Mouse (Mus musculus): Measurements from ENCODE around the gene Hyal2. TPM values are rescaled to one million over a fixed set of nuclear protein-coding genes. Genes with fewer than 3 reads are reported as not detected.
"Not testable (repeated sequence)": the region's sequence is repeated elsewhere in the genome, so short reads cannot be mapped to it uniquely, and the experiment has no call there.

Gene Hyal2
- polyA plus RNA-seq, 1 experiment = 4.1 TPM

DNA sequence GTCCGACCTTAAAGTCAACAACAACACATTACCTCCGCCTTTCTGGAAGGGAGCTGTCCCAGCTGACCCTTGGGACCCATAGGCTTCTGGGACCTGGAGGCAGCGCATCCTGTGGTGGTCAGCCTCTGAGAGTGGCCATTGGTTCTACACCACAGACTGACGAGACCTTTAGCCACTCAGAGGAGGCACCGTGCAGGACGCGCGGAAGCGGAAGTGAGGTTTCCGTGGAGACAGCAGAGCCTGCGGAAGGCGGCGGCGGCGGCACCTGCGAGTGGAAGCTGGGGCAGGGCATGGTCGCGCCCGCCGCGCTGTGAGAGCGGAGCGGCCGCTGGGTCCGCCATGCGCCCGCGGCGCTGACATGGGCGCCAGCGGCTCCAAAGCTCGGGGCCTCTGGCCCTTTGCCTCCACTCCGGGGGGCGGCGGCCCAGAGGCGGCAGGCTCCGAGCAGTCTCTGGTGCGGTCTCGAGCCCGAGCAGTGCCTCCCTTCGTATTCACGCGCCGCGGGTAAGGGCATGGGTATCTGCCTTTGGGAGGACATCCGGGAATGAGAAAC is 4.6 kb upstream of the Hyal2 start, which contains the start of gene Tusc2:
Tusc2 (plus strand) TSS at position 227 of the 553 bp plus-strand sequence.
- TF ChIP-seq GATA1 (IDR thresholded peaks at IDR 0.05; ENCODE audit: low read length) (no peak), TAL1 (IDR thresholded peaks at IDR 0.05; ENCODE audit: low read length) (no peak)
- Histone ChIP-seq H3K4me1 (ENCODE audit: control insufficient read depth) (peaks cover 60% of the 10 kb centered on the region), H3K27me3 (ENCODE audit: control insufficient read depth) (no peaks in the 10 kb centered on the region), H3K4me3 (replicated peaks) (peak within 1 kb of the TSS; percentile 76), H3K36me3 (ENCODE audit: control insufficient read depth) (peaks cover 76% of the 10 kb centered on the region), H3K9me3 (ENCODE audit: control insufficient read depth, low read length) (no peaks in the 10 kb centered on the region)

DNA sequence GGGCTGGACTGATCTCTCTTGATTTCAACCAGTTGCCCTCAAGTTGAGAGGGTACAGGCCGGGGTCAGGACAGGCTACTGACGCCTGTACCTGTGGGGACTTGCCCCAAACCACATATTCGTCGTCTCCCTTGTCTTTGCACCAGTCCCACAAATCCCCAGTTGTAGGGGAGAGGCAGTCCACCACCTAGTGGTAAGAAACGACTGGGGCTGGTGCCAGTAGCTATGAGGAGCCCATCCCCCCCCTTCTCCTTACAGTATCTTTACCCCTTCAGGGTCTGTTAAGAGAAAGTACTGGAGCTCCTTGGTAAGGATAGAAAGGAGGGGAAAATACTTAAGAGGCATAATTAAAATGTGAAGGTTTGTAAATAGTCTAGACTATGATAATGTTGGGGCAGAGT is 2.2 kb upstream of the Hyal2 start:
- Histone ChIP-seq H3K36me3 (ENCODE audit: control insufficient read depth) (peaks cover 59% of the 10 kb centered on the region), H3K4me1 (ENCODE audit: control insufficient read depth) (peaks cover 84% of the 10 kb centered on the region)
- not testable (repeated sequence) for H3K9me3 ChIP-seq (ENCODE audit: control insufficient read depth, low read length); H3K4me3 ChIP-seq (replicated peaks); H3K27me3 ChIP-seq (ENCODE audit: control insufficient read depth)

DNA sequence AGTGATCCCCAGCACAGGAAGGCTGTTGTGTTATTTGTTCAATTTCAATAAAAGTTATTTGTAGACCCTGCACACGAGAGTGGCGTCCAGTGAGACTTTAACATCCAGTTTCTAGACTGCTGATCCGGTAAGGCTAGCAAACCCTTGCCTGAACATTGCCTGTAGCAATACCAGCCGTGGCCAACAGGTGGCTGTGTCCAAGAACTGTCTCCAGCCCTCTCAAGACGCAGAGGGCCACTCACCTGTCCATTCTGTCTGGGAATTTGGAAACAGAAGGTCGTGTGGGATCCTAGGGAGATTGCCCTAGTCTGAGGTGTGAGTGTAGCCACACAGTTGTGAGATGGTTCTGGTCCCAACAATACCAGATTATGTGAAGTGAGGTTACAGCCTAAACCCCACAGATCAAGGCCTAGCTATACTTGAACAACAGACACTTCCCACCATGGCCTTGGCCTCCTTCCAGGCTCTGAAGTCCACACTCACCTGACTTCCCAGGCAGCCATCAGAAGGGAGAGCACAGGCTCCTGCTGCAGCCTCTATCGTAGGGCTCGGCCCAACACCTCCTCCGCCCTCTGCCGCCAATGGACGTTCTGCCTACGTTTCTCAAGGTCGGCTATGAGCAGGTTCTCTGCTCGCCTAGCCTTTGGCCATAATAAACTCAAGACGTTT is 1.6 kb upstream of the Hyal2 start:
- no peaks in the 10 kb centered on the region for H3K9me3 ChIP-seq (ENCODE audit: control insufficient read depth, low read length)
- peaks cover 90% of the 10 kb centered on the region for H3K4me1 ChIP-seq (ENCODE audit: control insufficient read depth)
- no peak overlapping the region for H3K4me3 ChIP-seq (replicated peaks)
- H3K27me3 ChIP-seq (ENCODE audit: control insufficient read depth) = no peaks in the 10 kb centered on the region
- peaks cover 59% of the 10 kb centered on the region for H3K36me3 ChIP-seq (ENCODE audit: control insufficient read depth)
- TF ChIP-seq TAL1 (IDR thresholded peaks at IDR 0.05; ENCODE audit: low read length) (no peak), GATA1 (IDR thresholded peaks at IDR 0.05; ENCODE audit: low read length) (no peak)

DNA sequence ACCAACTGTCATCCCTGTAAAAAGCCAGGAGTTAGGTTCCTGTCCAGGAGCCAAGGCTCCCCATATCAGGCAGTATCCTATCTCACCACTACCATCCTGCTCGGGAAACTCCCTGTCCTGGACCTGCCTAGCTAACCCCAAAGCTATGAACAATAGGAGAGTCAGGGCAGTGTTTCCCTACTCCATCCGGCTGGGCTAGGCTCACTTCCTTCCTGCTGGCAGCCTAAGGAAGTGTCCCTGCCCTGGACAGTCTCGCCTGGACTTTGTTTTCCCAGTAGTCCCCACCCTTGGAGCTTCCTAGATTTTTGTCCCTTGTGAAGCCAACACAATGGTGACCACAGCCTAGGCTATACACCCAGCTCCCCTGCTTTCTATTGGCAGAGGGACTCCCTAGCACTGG is 890 bp upstream of the Hyal2 start:
- Histone ChIP-seq H3K27me3 (ENCODE audit: control insufficient read depth) (no peaks in the 10 kb centered on the region), H3K4me3 (replicated peaks) (no peak overlapping the region), H3K4me1 (ENCODE audit: control insufficient read depth) (peaks cover 95% of the 10 kb centered on the region), H3K9me3 (ENCODE audit: control insufficient read depth, low read length) (no peaks in the 10 kb centered on the region), H3K36me3 (ENCODE audit: control insufficient read depth) (peaks cover 59% of the 10 kb centered on the region)
- TF ChIP-seq GATA1 (IDR thresholded peaks at IDR 0.05; ENCODE audit: low read length) (no peak), TAL1 (IDR thresholded peaks at IDR 0.05; ENCODE audit: low read length) (no peak)

DNA sequence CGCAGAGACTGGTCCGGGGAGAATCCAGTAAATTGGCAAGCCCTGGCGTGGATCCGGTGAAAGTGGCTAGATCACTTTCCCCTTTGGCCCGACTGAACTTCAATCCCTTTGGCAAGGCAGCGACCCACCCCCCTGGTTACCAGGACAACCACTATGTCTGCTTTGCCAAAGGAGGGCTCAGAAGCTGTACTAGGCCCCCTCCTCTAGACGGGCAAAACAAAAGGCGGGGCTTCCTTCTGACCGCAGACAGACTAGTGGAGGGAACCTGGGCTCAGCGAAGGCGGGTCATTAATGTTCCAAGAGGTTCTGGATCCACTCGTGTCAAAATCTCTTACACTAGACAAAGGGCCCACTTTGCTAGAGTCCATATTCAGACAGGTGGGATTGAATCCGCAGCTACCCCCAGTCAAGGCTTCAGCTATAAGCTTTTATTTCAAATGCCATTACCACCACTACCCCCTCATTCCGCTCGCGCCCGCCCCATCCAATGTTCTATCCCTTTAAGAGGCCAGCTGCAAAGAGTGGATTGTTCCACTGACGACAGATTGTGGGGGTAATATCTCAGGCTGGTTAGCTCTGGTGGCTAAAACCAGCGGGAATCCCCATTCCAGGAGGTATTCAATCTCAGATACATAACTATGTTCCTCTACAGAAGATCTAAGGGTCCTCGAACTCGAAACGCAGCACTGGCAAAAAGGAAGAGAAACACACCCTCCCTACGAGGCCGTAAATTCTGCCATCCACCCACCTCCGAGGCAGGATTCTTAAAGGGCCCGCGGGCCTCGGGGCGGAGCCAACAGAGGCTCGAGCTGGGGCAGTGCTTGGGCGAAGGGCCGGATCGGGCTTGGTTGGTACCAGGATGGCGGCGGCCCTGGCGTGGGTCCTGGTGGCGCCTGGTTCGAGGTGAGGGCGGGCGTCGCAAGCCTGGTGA is 851 bp downstream of the Hyal2 start:
- peak overlapping the region; percentile 93 for H3K4me3 ChIP-seq (replicated peaks)
- H3K36me3 ChIP-seq (ENCODE audit: control insufficient read depth) = peaks cover 68% of the 10 kb centered on the region
- H3K9me3 ChIP-seq (ENCODE audit: control insufficient read depth, low read length) = no peaks in the 10 kb centered on the region
- TF ChIP-seq TAL1 (IDR thresholded peaks at IDR 0.05; ENCODE audit: low read length) (no peak), GATA1 (IDR thresholded peaks at IDR 0.05; ENCODE audit: low read length) (no peak)
- H3K4me1 ChIP-seq (ENCODE audit: control insufficient read depth) = peaks cover 97% of the 10 kb centered on the region
- no peaks in the 10 kb centered on the region for H3K27me3 ChIP-seq (ENCODE audit: control insufficient read depth)

DNA sequence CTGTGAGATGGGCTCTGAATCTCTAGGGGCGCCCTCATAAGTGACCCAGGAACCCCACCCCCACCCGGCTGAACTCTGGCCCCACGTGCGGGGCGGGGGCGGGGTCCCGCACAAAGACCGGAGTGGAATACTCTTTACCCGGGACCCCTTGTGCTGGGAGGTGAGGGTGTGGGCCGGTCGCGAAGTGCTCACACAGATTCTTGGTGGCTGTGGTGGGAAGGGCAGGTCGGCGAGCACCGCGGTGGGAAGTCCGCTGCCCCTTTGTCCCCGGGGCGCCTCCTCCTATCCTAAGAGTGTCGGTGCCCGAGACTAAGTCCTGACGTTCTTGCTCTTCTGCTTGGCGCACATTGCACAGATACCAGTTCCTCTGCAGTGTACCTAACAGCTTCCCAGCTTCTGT is 1.5 kb downstream of the Hyal2 start:
- Histone ChIP-seq H3K36me3 (ENCODE audit: control insufficient read depth) (peaks cover 67% of the 10 kb centered on the region), H3K4me1 (ENCODE audit: control insufficient read depth) (peaks cover 91% of the 10 kb centered on the region), H3K27me3 (ENCODE audit: control insufficient read depth) (no peaks in the 10 kb centered on the region), H3K9me3 (ENCODE audit: control insufficient read depth, low read length) (no peaks in the 10 kb centered on the region), H3K4me3 (replicated peaks) (peak overlapping the region; percentile 93)
- no peak for TF ChIP-seq GATA1 (IDR thresholded peaks at IDR 0.05; ENCODE audit: low read length)
- no peak for TF ChIP-seq TAL1 (IDR thresholded peaks at IDR 0.05; ENCODE audit: low read length)

DNA sequence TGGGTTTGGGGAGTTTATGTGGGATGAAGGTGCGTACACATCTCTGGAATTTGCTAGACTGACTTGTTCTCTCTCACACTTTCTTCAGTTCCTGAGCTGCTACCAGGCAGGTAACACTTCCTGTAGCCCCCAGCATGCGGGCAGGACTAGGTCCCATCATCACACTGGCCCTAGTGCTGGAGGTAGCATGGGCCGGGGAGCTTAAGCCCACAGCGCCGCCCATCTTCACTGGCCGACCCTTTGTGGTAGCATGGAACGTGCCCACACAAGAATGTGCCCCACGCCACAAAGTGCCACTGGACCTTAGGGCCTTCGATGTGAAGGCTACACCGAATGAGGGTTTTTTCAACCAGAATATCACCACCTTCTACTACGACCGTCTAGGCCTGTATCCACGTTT is 2.3 kb downstream of the Hyal2 start:
- Histone ChIP-seq H3K9me3 (ENCODE audit: control insufficient read depth, low read length) (no peaks in the 10 kb centered on the region), H3K4me3 (replicated peaks) (peak overlapping the region; percentile 93), H3K4me1 (ENCODE audit: control insufficient read depth) (peaks cover 88% of the 10 kb centered on the region), H3K36me3 (ENCODE audit: control insufficient read depth) (peaks cover 65% of the 10 kb centered on the region), H3K27me3 (ENCODE audit: control insufficient read depth) (no peaks in the 10 kb centered on the region)
- TF ChIP-seq TAL1 (IDR thresholded peaks at IDR 0.05; ENCODE audit: low read length) (no peak), GATA1 (IDR thresholded peaks at IDR 0.05; ENCODE audit: low read length) (no peak)

DNA sequence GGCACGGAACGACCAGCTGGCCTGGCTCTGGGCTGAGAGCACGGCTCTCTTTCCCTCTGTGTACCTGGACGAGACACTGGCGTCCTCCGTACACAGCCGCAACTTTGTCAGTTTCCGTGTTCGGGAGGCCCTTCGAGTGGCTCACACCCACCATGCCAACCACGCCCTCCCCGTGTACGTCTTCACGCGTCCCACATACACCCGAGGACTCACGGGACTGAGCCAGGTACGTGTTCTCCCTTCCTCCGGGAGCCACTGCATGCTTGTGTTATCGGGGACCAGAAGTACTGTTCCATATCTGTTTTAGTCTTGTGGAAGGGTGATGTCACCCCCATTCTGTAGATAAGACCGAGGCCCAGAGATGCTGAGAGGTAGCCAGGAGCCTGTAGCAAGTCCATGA is 3.1 kb downstream of the Hyal2 start:
- peak; percentile 69 for TF ChIP-seq GATA1 (IDR thresholded peaks at IDR 0.05; ENCODE audit: low read length)
- peak; percentile 54 for TF ChIP-seq TAL1 (IDR thresholded peaks at IDR 0.05; ENCODE audit: low read length)
- Histone ChIP-seq H3K27me3 (ENCODE audit: control insufficient read depth) (no peaks in the 10 kb centered on the region), H3K4me1 (ENCODE audit: control insufficient read depth) (peaks cover 88% of the 10 kb centered on the region), H3K4me3 (replicated peaks) (peak overlapping the region; percentile 93), H3K36me3 (ENCODE audit: control insufficient read depth) (peaks cover 59% of the 10 kb centered on the region), H3K9me3 (ENCODE audit: control insufficient read depth, low read length) (no peaks in the 10 kb centered on the region)
